ENCODE assay signal across 14 mouse cellular contexts in the genomic region with DNA sequence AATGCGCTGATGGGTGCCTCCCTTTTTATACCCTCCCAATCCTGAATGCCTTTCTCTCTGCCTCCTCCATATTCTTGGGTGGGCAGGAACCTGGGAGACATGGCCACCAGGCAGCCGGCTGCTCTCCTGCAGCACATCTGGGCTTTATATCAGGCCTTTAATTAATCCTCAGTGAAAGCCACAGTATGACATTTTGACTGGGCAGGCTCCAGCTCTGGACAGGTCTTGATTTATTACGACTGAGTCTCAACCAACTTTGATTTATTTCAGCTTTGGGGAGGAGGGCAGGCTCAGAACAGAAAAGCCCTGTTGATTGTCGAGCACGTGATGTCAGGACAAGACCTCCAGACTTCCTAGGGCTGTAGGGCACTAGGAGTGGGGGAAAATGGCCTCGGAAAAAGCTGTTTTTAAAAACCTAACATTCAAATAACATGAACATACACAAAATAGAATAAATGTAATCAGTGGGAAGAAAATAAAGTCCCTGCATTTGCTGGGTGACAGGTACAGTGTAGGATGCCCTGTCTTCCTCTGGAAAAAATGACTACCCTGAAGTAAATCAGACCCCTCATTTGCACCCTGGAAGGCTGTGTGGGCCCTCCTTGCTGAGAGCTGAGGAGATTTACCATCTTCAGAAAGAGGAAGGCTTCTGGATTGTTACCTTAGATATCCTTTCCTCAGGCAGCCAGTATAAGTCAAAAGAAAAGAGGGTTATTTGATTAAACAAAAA.
A peak's percentile ranks its signal among the peaks of the same experiment; 100 is the strongest.
DNase-seq lines count a peak whose midpoint lies in the region; ATAC-seq and TF ChIP-seq lines count a peak whose summit lies in the region.
"Had no signal": no experiment of that assay in that cellular context is flagged by ENCODE, and none has a peak within 500 bp of the region (broad histone marks: within the 10 kb centered on the region; RNA-seq: fewer than 3 reads in every experiment).

No protein-coding gene starts in this region.

- H3K4me2 ChIP-seq in kidney, postnatal 0 days (ENCODE audit: low read length) = no peak overlapping the region
- no peak overlapping the region for H3K4me2 ChIP-seq in neural tube, embryonic 15.5 days
- H3K4me2 ChIP-seq in forebrain, postnatal 0 days (ENCODE audit: low read depth) = no peak overlapping the region
- H3K4me2 ChIP-seq: liver, embryonic 12.5 days; midbrain, embryonic 15.5 days had no signal

- H3K9me3 ChIP-seq in kidney, postnatal 0 days (replicated peaks; ENCODE audit: low read length) = no peaks in the 10 kb centered on the region
- no peaks in the 10 kb centered on the region for H3K9me3 ChIP-seq in neural tube, embryonic 15.5 days (replicated peaks)
- H3K9me3 ChIP-seq in forebrain, postnatal 0 days (ENCODE audit: low read length) = no peaks in the 10 kb centered on the region
- H3K9me3 ChIP-seq: liver, embryonic 12.5 days; midbrain, embryonic 15.5 days had no signal

- H3K27me3 ChIP-seq in kidney, postnatal 0 days (ENCODE audit: insufficient read depth, low read length) = no peaks in the 10 kb centered on the region
- no peaks in the 10 kb centered on the region for H3K27me3 ChIP-seq in neural tube, embryonic 15.5 days (replicated peaks)
- no peaks in the 10 kb centered on the region for H3K27me3 ChIP-seq in forebrain, postnatal 0 days (ENCODE audit: insufficient read depth, low read length)
- H3K27me3 ChIP-seq: liver, embryonic 12.5 days; midbrain, embryonic 15.5 days had no signal

- peak; percentile 77 for ATAC-seq in kidney, postnatal 0 days (replicated peaks; ENCODE audit: low FRiP score, low read depth)
- peak; percentile 28; the same call in 1 of the 2 replicates for ATAC-seq in neural tube, embryonic 15.5 days (ENCODE audit: low FRiP score)
- ATAC-seq in forebrain, postnatal 0 days = no peak
- ATAC-seq: intestine, embryonic 16.5 days; liver, embryonic 12.5 days; midbrain, embryonic 15.5 days had no signal

- no peak overlapping the region for H3K9ac ChIP-seq in kidney, postnatal 0 days (ENCODE audit: low read depth, low read length)
- no peak overlapping the region for H3K9ac ChIP-seq in neural tube, embryonic 15.5 days (replicated peaks)
- no peak overlapping the region for H3K9ac ChIP-seq in forebrain, postnatal 0 days
- H3K9ac ChIP-seq: liver, embryonic 12.5 days; midbrain, embryonic 15.5 days had no signal

- TF ChIP-seq CTCF in kidney, postnatal 0 days (IDR thresholded peaks at IDR 0.05; ENCODE audit: low read depth) = no peak
- no peak for TF ChIP-seq CTCF in forebrain, postnatal 0 days (IDR thresholded peaks at IDR 0.05; ENCODE audit: low read depth)

- DNase-seq in adrenal gland, adult (ENCODE audit: inconsistent age in 2 of 2, low spot score in 1 of 2) = peak; percentile 9 to 64
- DNase-seq in adrenal gland, adult 18-20 months (ENCODE audit: low spot score in 2 of 2) = no peak
- DNase-seq in kidney, postnatal 0 days (ENCODE audit: low spot score) = peak; percentile 82
- no peak for DNase-seq in kidney, adult 11 months
- peak; percentile 9 for DNase-seq in kidney, postnatal 10 days
- DNase-seq in forebrain, postnatal 0 days = no peak
- no peak for DNase-seq in retina, embryonic 14.5 days (ENCODE audit: low spot score)
- DNase-seq: cerebellum, postnatal 36 days; heart, postnatal 10 days; lung, postnatal 4 days had no signal

- 20% methylated on average over 6 of the region's 6 CpGs for WGBS in kidney, postnatal 0 days
- WGBS in neural tube, embryonic 15.5 days = 45% methylated on average over 6 of the region's 6 CpGs
- 69% methylated on average over 6 of the region's 6 CpGs for WGBS in forebrain, postnatal 0 days

- H3K4me1 ChIP-seq in kidney, postnatal 0 days (replicated peaks; ENCODE audit: insufficient read depth, low read length) = no peaks in the 10 kb centered on the region; the same call in 1 of the 2 replicates
- no peaks in the 10 kb centered on the region for H3K4me1 ChIP-seq in neural tube, embryonic 15.5 days
- no peaks in the 10 kb centered on the region for H3K4me1 ChIP-seq in forebrain, postnatal 0 days (ENCODE audit: insufficient read depth)
- H3K4me1 ChIP-seq: liver, embryonic 12.5 days; midbrain, embryonic 15.5 days had no signal

- H3K27ac ChIP-seq in kidney, postnatal 0 days = no peak overlapping the region
- no peak overlapping the region for H3K27ac ChIP-seq in neural tube, embryonic 15.5 days (replicated peaks)
- no peak overlapping the region for H3K27ac ChIP-seq in forebrain, postnatal 0 days (ENCODE audit: low read depth, low read length)
- H3K27ac ChIP-seq: liver, embryonic 12.5 days; midbrain, embryonic 15.5 days had no signal

- no peak overlapping the region for H3K4me3 ChIP-seq in kidney, postnatal 0 days (replicated peaks; ENCODE audit: low read depth, low read length)
- no peak overlapping the region for H3K4me3 ChIP-seq in neural tube, embryonic 15.5 days (replicated peaks)
- no peak overlapping the region for H3K4me3 ChIP-seq in forebrain, postnatal 0 days (ENCODE audit: low read depth, low read length)
- H3K4me3 ChIP-seq: liver, embryonic 12.5 days; midbrain, embryonic 15.5 days had no signal

- H3K36me3 ChIP-seq in kidney, postnatal 0 days (ENCODE audit: insufficient read depth, low read length) = no peaks in the 10 kb centered on the region
- H3K36me3 ChIP-seq in neural tube, embryonic 15.5 days = no peaks in the 10 kb centered on the region
- no peaks in the 10 kb centered on the region for H3K36me3 ChIP-seq in forebrain, postnatal 0 days (ENCODE audit: insufficient read depth)
- H3K36me3 ChIP-seq: liver, embryonic 12.5 days; midbrain, embryonic 15.5 days had no signal

Comparison
In these comparisons a context has a peak if more than half of its experiments do, and no peak if none do; other contexts are left out.
1. DNase-seq: peak in adrenal gland, adult (2 of 2), kidney, postnatal 0 days (single experiment) and kidney, postnatal 10 days (single experiment); none in adrenal gland, adult 18-20 months (0 of 2), kidney, adult 11 months (single experiment), forebrain, postnatal 0 days (single experiment) and retina, embryonic 14.5 days (single experiment).